In the genomic region with DNA sequence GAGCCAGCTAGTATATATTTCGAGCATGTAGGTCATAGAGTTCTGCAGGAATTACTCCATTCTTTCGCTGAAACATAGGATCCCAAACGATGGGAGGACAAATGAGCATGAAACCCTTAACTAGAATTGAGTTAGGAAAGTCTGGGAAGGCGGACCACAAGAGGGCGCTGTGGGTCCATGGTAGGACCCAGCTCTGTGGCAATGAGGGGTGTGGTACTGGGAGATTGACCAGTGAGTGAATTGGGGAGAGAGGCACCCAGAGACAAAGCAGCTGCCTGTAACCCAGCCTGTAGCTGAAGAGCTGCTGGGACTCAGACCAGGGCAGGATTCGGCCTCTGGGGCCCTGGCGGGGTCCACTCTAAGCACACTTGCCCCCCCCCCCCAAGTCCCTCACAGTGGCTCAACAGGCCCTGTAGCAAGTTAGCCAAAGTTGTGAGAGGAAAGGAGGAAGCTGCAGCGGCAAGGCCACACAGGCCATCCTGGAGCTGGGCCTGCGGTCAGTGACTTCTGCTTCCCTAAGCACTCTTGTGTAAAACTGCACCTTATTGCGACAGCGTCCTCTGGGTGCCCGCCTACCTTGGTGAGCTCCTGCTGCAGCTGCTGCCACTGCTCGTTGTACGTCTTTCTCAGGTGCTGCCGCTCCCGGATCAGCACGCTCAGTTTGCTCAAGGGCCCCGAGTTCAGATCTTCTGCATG, we compare ENCODE assay signal across 9 mouse cellular contexts. TPM values are rescaled to one million over a fixed set of nuclear protein-coding genes. Genes with fewer than 3 reads are reported as not detected.
DNase-seq lines count a peak whose midpoint lies in the region; ATAC-seq and TF ChIP-seq lines count a peak whose summit lies in the region.
"Had no signal": no experiment of that assay in that cellular context is flagged by ENCODE, and none has a peak within 500 bp of the region (broad histone marks: within the 10 kb centered on the region; RNA-seq: fewer than 3 reads in every experiment).

No protein-coding gene starts in this region.

- H3K4me3 ChIP-seq in forebrain, embryonic 14.5 days (ENCODE audit: low read depth, low read length) = no peak overlapping the region
- peak overlapping the region; percentile 36 for H3K4me3 ChIP-seq in lung, embryonic 15.5 days
- H3K4me3 ChIP-seq in thymus, adult 2 months (ENCODE audit: control insufficient read depth, insufficient read depth, low read length) = peak overlapping the region; percentile 21
- H3K4me3 ChIP-seq: myocyte had no signal

- no peaks in the 10 kb centered on the region for H3K4me1 ChIP-seq in forebrain, embryonic 14.5 days (ENCODE audit: control insufficient read depth, insufficient read depth, low read length)
- peaks cover 20% of the 10 kb centered on the region for H3K4me1 ChIP-seq in lung, embryonic 15.5 days
- H3K4me1 ChIP-seq in thymus, adult 2 months (replicated peaks; ENCODE audit: control insufficient read depth, insufficient read depth, low read length) = peaks cover 10% of the 10 kb centered on the region

- H3K9ac ChIP-seq in forebrain, embryonic 14.5 days (ENCODE audit: low read length) = no peak overlapping the region
- peak overlapping the region; percentile 43; the same call in 1 of the 2 replicates for H3K9ac ChIP-seq in lung, embryonic 15.5 days

- peaks cover 13% of the 10 kb centered on the region for H3K36me3 ChIP-seq in forebrain, embryonic 14.5 days (ENCODE audit: control insufficient read depth, insufficient read depth, low read length)
- H3K36me3 ChIP-seq in lung, embryonic 15.5 days = peaks cover 18% of the 10 kb centered on the region
- H3K36me3 ChIP-seq in thymus, adult 2 months (ENCODE audit: control insufficient read depth, insufficient read depth, low read length) = peaks cover 9% of the 10 kb centered on the region; the same call in 1 of the 2 replicates

- peak; percentile 86 for ATAC-seq in forebrain, embryonic 14.5 days
- ATAC-seq in lung, embryonic 15.5 days (ENCODE audit: borderline replicate concordance, extremely low read depth, low FRiP score, low TSS enrichment) = peak; percentile 75

- 41% methylated on average over 18 of the region's 18 CpGs for WGBS in forebrain, embryonic 14.5 days
- WGBS in lung, embryonic 15.5 days = 39% methylated on average over 18 of the region's 18 CpGs
- 3% methylated on average over 18 of the region's 18 CpGs for WGBS in thymus, adult 2 months

- TF ChIP-seq CTCF in thymus, adult 2 months (IDR thresholded peaks at IDR 0.05; ENCODE audit: borderline replicate concordance, control insufficient read depth, extremely low read depth, insufficient read depth, low read length, poor library complexity) = peak; percentile 76; the same call in 1 of the 2 replicates

- H3K27me3 ChIP-seq in forebrain, embryonic 14.5 days (replicated peaks; ENCODE audit: control insufficient read depth, insufficient read depth, low read length) = peaks cover 19% of the 10 kb centered on the region
- H3K27me3 ChIP-seq in lung, embryonic 15.5 days = no peaks in the 10 kb centered on the region
- H3K27me3 ChIP-seq in thymus, adult 2 months (ENCODE audit: control insufficient read depth, insufficient read depth, low read length) = no peaks in the 10 kb centered on the region; the same call in 1 of the 2 replicates

- peak; percentile 90 for DNase-seq in ES-CJ7 (ENCODE audit: low read depth, low spot score)
- DNase-seq in c-Kit-positive CD71-positive TER-119-positive erythroid progenitor cells, embryonic 14.5 days (ENCODE audit: low spot score) = peak; percentile 81
- DNase-seq in forebrain, embryonic 14.5 days (ENCODE audit: low spot score) = peak; percentile 92
- DNase-seq in heart, postnatal 14 days = peak; percentile 94 to 96
- peak; percentile 93 for DNase-seq in layer of hippocampus, adult 11-12 months (ENCODE audit: low spot score)
- peak; percentile 63 for DNase-seq in ovary, adult 18-20 months (ENCODE audit: low spot score)
- DNase-seq in thymus, adult 2 months = peak; percentile 87

- no peak overlapping the region for H3K4me2 ChIP-seq in forebrain, embryonic 14.5 days (ENCODE audit: low read length)
- H3K4me2 ChIP-seq in lung, embryonic 15.5 days = peak overlapping the region; percentile 47

- no peak for TF ChIP-seq POLR2A in thymus, adult 2 months (IDR thresholded peaks at IDR 0.05; ENCODE audit: control insufficient read depth, extremely low read depth, insufficient read depth, low read length, poor library complexity)

- intact Hi-C loops in heart, postnatal 14 days (cut with DNase I) = loop anchor here (1.0 to 10.0 kb wide), 4 partner anchors 194 to 328 kb away; a partner anchor contains a TSS

- H3K27ac ChIP-seq in forebrain, embryonic 14.5 days (ENCODE audit: low read depth, low read length) = no peak overlapping the region
- peak overlapping the region; percentile 75 for H3K27ac ChIP-seq in lung, embryonic 15.5 days
- no peak overlapping the region for H3K27ac ChIP-seq in thymus, adult 2 months (ENCODE audit: control insufficient read depth, insufficient read depth, low read length)

- no peaks in the 10 kb centered on the region for H3K9me3 ChIP-seq in forebrain, embryonic 14.5 days (replicated peaks; ENCODE audit: control insufficient read depth, low read length)
- H3K9me3 ChIP-seq in lung, embryonic 15.5 days = no peaks in the 10 kb centered on the region

RNA-seq across cellular contexts. Expression of a gene that starts 1.4 kb away (rescaled TPM):
- 2.4 and 3.5 TPM in 2 replicates for polyA plus RNA-seq in forebrain, embryonic 14.5 days (2014; fragmentation: Nextera tagmentation; extraction: Ambion mirVana)
- 10 to 100 TPM; 16.7 to 18.2 TPM for total RNA-seq in heart, postnatal 14 days (2021)
- 15.2 and 17.8 TPM in 2 replicates for polyA plus RNA-seq in lung, embryonic 15.5 days (2015; fragmentation: Nextera tagmentation; extraction: Ambion mirVana)
- 21.6 and 27.3 TPM in 2 replicates for polyA plus RNA-seq in thymus, adult 2 months (2012; rRNA removed)

RNA-seq across cellular contexts. Expression of a gene that starts 15.2 kb away (rescaled TPM):
- polyA plus RNA-seq in forebrain, embryonic 14.5 days (2014; fragmentation: Nextera tagmentation; extraction: Ambion mirVana) = 7.6 and 10.5 TPM in 2 replicates
- total RNA-seq in heart, postnatal 14 days (2021) = 10 to 100 TPM; 68.8 to 69.3 TPM
- 18.4 and 22.3 TPM in 2 replicates for polyA plus RNA-seq in lung, embryonic 15.5 days (2015; fragmentation: Nextera tagmentation; extraction: Ambion mirVana)
- polyA plus RNA-seq in thymus, adult 2 months (2012; rRNA removed) = 188 and 213 TPM in 2 replicates

RNA-seq across cellular contexts. Expression of a gene that starts 18.9 kb away (rescaled TPM):
- polyA plus RNA-seq in forebrain, embryonic 14.5 days (2014; fragmentation: Nextera tagmentation; extraction: Ambion mirVana) = 3.9 and 4.1 TPM in 2 replicates
- 100 to 1,000 TPM; 115 to 127 TPM for total RNA-seq in heart, postnatal 14 days (2021)
- 16.3 and 16.7 TPM in 2 replicates for polyA plus RNA-seq in lung, embryonic 15.5 days (2015; fragmentation: Nextera tagmentation; extraction: Ambion mirVana)
- polyA plus RNA-seq in thymus, adult 2 months (2012; rRNA removed) = 56.4 and 62.9 TPM in 2 replicates

RNA-seq across cellular contexts. Expression of a gene that starts 43.5 kb away (rescaled TPM):
- polyA plus RNA-seq in forebrain, embryonic 14.5 days (2014; fragmentation: Nextera tagmentation; extraction: Ambion mirVana) = 27.2 and 30.7 TPM in 2 replicates
- 10 to 100 TPM; 29.7 to 31.3 TPM for total RNA-seq in heart, postnatal 14 days (2021)
- polyA plus RNA-seq in lung, embryonic 15.5 days (2015; fragmentation: Nextera tagmentation; extraction: Ambion mirVana) = 19.6 and 21.2 TPM in 2 replicates
- 22.9 and 24.9 TPM in 2 replicates for polyA plus RNA-seq in thymus, adult 2 months (2012; rRNA removed)

RNA-seq across cellular contexts. Expression of a gene that starts 45.6 kb away (rescaled TPM):
- polyA plus RNA-seq in forebrain, embryonic 14.5 days (2014; fragmentation: Nextera tagmentation; extraction: Ambion mirVana) = 29.6 and 36.4 TPM in 2 replicates
- 10 to 100 TPM; 17.9 to 19.2 TPM for total RNA-seq in heart, postnatal 14 days (2021)
- 36.8 and 42.2 TPM in 2 replicates for polyA plus RNA-seq in lung, embryonic 15.5 days (2015; fragmentation: Nextera tagmentation; extraction: Ambion mirVana)
- polyA plus RNA-seq in thymus, adult 2 months (2012; rRNA removed) = 97.7 and 105 TPM in 2 replicates
